Mouse (Mus musculus): ENCODE measurements around the gene Hist1h4c. TPM values are rescaled to one million over a fixed set of nuclear protein-coding genes. Genes with fewer than 3 reads are reported as not detected.
"Not testable (repeated sequence)": the region's sequence is repeated elsewhere in the genome, so short reads cannot be mapped to it uniquely, and the experiment has no call there.

The Hist1h4c gene
- total RNA-seq, 2 experiments from 2014 or later: 109 to 126 TPM

DNA sequence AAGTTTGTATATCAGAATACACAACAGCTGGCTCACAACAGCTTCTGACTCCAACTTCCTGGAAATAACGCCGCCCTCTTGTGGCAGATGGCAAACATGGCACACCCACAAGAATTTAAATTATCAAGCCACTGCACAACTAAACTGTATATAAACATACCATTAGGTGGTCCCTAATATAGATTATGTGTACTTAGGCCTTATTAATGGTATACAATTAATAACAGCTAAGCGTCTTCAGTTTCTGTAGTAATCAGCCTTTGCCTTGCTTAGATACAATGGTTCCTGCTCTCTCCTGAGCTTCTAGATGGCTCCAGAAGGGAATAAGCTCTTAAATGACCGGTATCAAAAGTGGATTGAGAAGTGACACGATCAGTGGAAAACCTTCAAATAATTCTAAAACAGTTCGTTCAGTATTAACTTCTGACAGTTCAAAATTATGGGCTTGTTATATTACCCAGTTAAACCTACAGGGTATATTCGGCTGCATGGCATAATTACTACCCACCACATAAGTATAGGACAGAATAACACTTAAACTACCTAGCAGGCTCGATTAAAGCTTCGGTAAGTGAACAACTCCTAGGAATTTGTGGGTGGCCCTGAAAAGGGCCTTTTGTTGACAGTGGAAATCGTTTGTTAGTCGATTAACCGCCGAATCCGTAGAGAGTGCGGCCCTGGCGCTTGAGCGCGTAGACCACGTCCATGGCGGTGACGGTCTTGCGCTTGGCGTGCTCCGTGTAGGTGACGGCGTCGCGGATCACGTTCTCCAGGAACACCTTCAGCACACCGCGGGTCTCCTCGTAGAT is 559 bp downstream of the Hist1h4c start:
- intact Hi-C loops (cut with DNase I): no loop called here
- DNase-seq: peak; percentile 47

DNA sequence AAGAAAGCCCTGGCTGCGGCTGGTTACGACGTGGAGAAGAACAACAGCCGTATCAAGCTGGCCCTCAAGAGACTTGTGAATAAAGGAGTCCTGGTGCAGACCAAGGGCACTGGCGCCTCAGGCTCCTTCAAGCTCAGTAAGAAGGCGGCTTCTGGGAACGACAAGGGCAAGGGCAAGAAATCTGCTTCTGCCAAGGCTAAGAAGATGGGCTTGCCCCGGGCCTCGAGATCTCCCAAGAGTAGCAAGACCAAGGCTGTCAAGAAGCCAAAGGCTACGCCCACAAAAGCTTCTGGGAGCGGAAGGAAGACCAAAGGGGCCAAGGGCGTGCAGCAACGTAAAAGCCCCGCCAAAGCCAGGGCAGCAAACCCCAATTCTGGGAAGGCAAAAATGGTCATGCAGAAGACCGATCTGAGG is 2.2 kb downstream of the Hist1h4c start:
- intact Hi-C loops (cut with DNase I): no loop called here
- DNase-seq: no peak

DNA sequence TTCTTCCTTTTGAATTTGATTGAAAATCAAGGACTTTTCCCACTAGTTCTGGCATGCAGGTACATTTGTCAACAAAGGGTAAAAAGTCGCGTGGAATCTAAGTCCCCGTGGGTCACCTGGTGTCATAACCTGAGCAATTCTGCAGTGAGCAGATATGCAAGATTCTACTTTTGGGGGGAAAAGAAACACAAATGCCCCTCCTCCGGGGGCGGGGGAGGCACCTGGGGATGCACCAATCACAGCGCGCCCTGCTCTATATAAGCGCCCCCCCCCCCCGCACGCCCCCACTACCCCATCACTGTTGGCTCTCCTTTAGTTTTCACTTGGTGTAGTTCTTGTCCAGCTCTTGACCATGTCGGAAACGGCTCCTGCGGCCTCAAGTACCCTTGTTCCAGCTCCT is 2.7 kb downstream of the Hist1h4c start, which contains the start of gene Hist1h1t:
TSS of gene Hist1h1t (plus strand) at position 301 of the 400 bp plus-strand sequence.
- DNase-seq: no peak
- intact Hi-C loops (cut with DNase I): no loop called here

DNA sequence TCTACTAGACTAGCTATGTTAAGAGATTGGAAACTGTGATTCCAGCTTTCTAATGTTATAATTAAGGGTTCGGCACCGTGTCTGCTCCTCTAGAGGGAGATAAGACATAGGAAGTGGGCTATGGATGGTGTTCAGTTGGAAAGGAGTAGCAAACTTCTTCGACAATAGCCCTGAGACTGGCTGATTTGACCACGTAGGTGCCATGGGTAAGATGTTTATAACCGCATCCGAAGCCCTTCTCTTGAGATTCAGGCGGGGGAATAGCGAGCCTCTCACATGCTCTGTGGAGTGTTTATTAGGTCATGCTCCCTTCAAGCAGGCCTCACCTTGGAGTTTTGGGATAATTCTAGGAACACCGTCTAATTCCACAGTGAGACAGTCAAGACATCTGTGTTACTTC is 3.3 kb downstream of the Hist1h4c start:
- no peak for DNase-seq
- intact Hi-C loops (cut with DNase I): no loop called here

DNA sequence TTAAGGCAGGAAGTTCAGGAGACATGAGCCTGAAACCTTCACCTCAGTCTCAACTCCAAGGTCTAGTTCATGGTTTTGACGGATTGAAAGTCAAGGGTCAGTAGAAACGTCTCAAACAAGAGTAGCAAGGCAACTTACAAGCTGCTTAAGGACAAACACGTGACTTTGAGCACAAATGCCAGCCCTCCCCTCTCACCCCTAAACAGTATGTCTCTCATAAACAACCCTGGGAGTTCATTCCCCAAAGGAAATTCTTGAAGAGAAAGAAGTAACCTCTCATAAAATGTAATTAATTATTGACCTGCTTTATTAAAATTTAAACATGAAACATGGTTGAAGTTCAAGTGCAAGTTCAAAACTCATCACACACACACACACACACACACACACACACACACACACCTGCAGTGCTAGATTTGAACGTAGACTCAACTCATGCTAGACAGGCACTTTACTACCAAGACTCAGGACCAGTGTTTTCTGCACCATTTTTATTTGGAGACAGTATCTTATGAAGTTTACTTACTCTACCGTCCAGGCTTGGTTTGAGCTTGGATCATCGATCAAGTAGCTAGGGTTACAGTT is 4.3 kb downstream of the Hist1h4c start:
- intact Hi-C loops (cut with DNase I): no loop called here
- no peak for DNase-seq

DNA sequence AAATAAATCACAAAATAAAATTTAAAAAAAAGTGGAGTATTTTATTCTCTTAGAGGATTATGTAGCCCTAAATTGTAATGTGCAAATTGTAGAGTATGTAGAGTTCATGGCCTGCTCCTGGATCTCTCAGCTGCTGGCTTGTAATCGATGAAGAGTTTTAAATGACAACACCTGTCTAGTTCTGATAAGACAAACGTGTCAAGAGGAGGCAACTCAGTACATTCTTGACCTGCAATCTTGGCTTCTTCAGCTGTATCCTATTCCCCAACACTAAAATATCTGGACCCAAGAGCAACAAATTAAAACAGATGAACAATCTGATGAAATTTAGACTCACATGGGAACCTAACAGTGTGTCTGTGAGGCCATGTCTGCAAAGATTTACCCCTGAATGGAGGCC is 8.8 kb downstream of the Hist1h4c start:
- intact Hi-C loops (cut with DNase I): loop anchor here (5.0 kb wide), 1 partner anchor 107 kb away; the partner anchor contains the start of gene Hist1h4d
- DNase-seq: no peak

DNA sequence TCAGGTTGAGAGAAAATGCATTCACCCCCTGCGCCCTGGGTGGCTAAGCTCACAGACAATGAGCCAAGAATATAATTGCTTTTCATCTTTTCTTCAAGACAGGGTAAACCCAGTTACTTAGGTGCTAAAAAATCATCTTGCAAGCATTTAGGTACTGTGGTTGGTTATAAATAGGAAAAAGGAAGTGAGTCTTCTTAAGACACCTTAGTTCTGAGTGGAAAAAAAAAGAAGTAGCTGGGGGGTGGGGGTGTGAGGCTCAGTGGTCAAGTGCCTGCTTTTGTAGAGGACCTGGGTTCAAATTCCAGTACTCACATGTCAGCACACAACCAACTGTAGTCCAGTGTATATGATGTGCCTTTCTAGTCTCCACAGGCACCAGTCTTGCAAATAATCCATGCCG is 9.3 kb downstream of the Hist1h4c start:
- no peak for DNase-seq
- intact Hi-C loops (cut with DNase I): loop anchor here (5.0 kb wide), 1 partner anchor 107 kb away; the partner anchor contains the start of gene Hist1h4d

DNA sequence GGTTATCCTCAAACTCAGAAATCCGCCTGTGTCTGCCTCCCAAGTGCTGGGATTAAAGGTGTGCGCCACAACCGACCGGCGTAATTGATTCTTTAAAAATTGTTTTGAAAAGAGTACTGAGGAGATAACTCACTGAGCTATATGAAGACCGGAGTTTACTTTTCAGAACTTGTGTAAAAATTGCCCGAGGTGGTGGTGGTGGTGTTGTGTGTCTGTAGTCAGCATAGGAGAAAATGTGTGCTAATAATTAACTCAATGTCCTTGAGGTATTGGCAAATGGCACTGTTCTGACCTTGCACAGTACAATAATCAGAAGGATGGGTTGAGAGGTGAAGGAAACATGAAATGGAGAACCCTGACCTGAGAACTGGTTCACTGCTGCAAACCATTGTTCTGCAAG is 10.3 kb downstream of the Hist1h4c start:
- no peak for DNase-seq
- intact Hi-C loops (cut with DNase I): loop anchor here (5.0 kb wide), 1 partner anchor 106 kb away; the partner anchor contains the start of gene Hist1h4d

DNA sequence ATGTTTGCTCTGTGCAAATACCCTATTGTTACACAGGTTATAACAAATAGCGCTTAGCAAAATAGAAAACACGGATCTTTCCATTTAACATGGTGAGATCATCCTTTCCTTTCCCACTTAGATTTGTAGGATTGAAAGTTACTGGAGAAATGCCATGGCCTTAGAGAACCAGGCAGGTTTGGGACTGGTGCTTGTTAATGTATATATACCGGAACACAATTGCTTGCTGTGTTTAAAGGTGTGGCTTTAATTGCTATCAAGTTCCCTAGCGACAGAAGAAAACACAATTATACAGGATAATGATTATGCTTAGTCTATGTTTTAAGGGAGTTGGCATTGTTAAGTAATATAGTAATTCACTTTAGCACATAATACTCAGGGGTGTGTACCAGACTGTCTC is 11.1 kb downstream of the Hist1h4c start:
- DNase-seq: no peak
- intact Hi-C loops (cut with DNase I): loop anchor here (5.0 kb wide), 1 partner anchor 105 kb away; the partner anchor contains the start of gene Hist1h4d

DNA sequence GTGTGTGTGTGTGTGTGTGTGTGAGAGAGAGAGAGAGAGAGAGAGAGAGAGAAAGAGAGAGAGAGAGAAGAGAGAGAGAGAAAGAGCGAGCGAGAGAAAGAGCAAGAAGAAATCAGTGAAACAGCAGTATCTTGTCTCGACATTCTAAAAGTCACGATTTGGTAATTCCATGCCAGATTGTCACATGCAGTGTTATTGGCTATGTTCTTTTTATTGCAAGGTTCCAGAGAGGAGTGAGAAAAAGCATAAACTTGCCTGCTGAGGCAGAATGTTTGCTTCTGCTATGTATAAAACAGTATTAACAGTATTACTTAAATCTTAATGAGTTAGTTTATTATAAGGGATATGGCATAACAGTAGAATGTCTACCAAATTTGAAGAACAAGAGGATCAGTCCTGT is 12.3 kb downstream of the Hist1h4c start:
- DNase-seq: no peak
- intact Hi-C loops (cut with DNase I): loop anchor here (5.0 kb wide), 1 partner anchor 104 kb away; the partner anchor contains the start of gene Hist1h4d

DNA sequence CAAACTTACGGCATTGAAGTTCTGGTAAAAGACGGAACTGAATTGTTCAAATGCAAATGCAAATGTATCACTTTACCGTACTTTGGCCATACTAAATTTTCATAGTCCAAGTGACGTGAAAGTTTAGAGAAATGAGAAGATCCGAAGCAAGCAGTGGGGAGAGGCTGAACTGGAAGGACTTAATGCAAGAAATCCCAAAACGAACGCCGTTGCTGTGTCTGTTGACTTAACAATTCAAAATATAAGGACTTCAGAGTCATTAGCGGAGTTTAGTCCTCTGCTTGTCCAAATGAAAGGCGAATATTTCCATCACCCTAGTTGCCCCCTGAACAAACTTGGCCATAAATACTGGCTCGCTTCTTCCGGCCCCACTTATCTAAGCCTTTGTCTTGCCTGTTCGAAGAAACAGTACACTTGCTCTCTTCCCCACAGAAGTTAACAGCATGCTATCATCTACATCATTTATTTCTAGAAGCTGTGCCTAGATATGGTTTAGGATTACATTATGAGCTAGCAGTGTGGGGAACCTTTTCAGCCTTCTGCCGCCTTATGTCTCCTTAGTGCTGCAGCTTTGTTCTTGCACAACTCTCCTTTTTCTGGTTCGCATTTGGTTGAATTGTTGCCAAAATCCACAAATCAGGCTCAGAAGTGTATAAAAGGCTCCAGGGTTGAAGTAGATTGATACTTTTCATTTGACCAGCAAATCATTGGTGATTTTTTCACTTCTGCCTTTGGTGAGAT is 13.0 kb downstream of the Hist1h4c start:
- DNase-seq: no peak
- intact Hi-C loops (cut with DNase I): loop anchor here (5.0 kb wide), 1 partner anchor 103 kb away; the partner anchor contains the start of gene Hist1h4d

DNA sequence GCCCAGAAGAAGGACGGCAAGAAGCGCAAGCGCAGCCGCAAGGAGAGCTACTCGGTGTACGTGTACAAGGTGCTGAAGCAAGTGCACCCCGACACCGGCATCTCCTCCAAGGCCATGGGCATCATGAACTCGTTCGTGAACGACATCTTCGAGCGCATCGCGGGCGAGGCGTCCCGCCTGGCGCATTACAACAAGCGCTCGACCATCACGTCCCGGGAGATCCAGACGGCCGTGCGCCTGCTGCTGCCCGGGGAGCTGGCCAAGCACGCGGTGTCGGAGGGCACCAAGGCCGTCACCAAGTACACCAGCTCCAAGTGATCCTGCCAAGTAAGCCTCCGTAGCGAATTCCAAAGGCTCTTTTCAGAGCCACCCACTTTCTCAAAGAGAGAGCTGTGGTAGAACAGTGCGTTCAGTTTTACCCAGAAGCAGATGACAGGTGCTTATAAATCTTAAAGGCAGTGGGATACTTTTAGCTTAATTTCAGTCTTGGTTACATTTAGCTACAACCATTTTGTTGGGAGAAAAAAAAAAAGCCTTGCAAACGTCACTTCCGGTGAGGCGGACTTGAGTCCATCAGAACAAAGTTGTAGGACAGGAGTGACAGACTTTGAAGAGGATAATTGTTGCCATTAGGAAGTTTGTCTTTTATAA is 13.8 kb downstream of the Hist1h4c start:
- intact Hi-C loops (cut with DNase I); DNase-seq: not testable (repeated sequence)

DNA sequence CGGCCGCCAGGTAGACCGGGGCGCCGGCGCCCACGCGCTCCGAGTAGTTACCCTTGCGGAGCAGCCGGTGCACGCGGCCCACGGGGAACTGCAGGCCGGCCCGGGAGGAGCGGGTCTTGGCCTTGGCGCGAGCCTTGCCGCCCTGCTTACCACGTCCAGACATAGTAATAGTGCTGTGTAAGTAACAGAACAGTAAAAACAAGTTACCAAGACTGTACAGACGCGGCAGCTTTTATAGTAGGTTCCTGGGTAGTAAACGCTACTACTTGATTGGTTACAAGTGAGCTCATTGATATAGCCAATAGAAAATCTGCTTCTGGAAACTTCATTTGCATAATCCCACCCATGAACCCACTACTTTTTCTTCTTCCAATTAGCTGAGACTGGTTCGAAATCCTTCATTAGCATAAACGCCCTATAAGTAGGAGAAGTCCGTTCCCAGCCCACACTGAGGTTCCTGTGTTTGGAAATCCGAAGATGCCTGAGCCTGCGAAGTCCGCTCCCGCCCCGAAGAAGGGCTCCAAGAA is 14.4 kb downstream of the Hist1h4c start, which contains the start of the genes Hist1h2ac and Hist1h2bc:
TSS of gene Hist1h2ac (minus strand) at position 194 of the 527 bp plus-strand sequence.
TSS of gene Hist1h2bc (plus strand) at position 445 of the 527 bp plus-strand sequence.
- peak; percentile 72 for DNase-seq
- intact Hi-C loops (cut with DNase I): loop anchor here (2.0 kb wide), 1 partner anchor 55 kb away; no protein-coding TSS in a partner anchor

DNA sequence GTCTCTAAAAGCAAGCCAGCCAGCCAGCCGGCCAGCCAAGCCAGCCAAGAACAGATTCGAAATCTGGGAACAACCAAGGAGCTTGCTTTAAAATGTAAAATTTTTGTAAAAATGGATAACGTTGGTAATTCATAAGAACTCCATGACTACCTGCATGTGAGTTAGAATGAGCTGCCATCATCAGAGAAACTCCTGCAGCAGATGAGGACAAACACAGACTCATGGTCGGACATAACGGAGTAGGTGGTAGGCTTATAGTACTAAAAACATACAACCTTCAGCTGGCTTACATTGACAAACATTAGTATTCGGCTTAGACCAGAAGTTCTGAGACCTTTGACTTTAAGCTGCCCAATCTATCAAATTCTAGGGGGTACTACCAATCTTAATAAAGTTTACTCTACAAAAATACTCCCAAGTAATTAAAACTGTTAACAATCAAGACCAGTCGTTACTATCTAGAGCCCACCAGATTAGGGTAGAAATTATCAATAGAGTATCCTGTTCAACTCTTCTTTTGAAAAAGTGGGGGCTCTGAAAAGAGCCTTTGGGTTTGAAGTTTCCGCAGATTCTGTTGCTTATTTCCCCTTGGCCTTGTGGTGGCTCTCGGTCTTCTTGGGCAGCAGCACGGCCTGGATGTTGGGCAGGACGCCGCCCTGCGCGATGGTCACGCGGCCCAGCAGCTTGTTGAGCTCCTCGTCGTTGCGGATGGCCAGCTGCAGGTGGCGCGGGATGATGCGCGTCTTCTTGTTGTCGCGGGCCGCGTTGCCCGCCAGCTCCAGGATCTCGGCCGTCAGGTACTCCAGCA is 15.1 kb downstream of the Hist1h4c start:
- DNase-seq: not testable (repeated sequence)
- intact Hi-C loops (cut with DNase I): loop anchor here (2.0 kb wide), 1 partner anchor 54 kb away; no protein-coding TSS in a partner anchor

DNA sequence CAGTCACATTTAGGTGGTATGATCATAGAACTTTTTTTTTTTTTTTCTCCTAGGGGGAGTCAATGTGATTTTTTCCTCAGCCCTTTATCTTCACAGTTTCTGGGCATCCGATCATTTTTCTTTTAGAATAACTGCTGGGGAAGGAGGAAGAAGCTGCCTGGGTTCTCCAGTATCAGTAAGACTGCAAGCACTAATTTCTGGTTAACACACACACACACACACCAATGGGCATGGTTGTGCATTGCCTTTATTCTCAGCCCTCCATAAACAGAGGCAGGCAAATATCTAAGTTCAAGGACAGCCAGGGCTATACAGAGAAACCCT is 15.7 kb downstream of the Hist1h4c start:
- DNase-seq: no peak
- intact Hi-C loops (cut with DNase I): loop anchor here (2.0 kb wide), 1 partner anchor 54 kb away; no protein-coding TSS in a partner anchor

DNA sequence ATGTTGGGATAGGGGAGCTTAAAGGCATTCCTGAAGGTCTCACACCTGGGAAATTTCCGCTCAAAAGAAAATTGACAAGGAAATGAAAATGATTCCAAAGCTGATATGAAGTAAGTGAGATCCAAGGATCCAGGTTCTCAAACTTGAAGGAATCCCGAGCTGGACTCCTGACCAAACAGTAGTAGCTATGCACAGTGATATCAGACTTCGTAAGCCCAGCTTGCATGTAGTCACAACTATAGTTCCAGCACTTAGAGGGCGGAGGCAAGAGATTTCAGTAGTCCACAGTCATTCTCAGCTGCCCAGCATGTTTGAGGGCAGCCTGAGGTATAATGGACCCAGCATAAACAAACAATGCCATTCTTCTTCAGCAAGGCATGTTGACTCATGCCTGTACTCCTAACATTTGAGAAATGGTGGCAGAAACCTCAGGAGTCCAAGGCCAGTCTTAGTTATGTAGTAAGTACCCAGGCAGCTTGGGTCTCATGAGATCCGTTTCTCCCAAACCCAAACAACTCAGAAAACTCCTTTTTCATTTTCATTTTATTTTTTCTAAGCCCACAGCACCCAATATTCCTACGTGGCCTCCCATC is 16.2 kb downstream of the Hist1h4c start:
- intact Hi-C loops (cut with DNase I): loop anchor here (2.0 kb wide), 1 partner anchor 53 kb away; no protein-coding TSS in a partner anchor
- DNase-seq: no peak

DNA sequence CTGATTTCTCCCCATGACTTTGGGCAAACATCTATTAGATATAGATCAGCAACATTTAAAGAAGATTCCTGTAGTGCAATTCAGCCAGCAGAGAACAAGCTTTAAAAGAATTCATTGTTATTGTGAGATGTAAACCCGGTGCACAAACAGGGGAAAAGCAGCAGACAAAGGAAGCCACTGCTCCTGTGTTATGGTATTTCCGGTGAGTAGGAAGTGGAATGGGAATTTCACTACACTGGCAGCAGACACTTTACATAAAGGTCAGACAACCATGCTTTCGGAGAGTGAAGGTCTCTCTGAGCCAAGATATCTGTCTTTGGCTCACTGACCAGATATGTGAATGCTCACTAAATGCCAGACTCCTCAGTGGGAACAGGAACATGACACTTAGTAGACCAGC is 35.7 kb downstream of the Hist1h4c start:
- no peak for DNase-seq
- intact Hi-C loops (cut with DNase I): no loop called here

DNA sequence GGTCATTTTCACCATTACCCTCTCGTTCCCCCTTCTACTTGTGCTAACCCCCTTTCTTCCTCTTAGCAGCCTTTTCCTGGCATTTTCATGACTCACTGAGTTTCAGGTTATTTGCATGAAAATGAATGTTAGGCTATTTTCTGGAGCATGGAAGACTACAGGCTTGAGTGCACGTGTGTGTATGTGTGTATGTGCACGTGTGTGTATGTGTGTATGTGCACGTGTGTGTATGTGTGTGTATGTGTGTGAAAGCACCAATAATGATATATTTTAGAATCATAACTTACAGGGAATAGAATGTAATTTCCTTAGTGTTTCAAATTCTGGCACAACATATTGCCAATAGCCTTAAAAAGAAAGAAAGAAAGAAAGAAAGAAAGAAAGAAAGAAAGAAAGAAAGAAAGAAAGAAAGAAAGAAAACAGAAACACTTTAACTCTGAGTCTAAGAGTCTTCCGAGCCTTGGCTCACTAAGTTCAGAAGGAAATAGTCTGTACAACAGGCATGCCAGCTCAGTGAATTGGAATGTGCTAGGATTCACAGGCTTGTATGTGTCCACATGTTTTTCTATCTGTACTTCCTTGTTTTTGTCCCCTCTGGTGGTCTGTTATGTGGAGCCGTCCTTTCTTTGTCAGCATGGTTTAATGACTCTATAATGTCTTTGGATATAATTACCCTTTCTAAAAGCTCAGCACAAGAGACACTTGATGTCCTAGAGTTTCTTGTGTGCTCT is 38.5 kb downstream of the Hist1h4c start:
- DNase-seq: no peak
- intact Hi-C loops (cut with DNase I): no loop called here
